Mouse (Mus musculus) erythroblast, adult 5-6 weeks (primary cell): Measurements from ENCODE around the gene Pitx1. TPM values are rescaled to one million over a fixed set of nuclear protein-coding genes. Genes with fewer than 3 reads are reported as not detected.

ENCODE experiments used
- ATAC-seq: replicated peaks from 2 replicates; pipeline ENCODE4 v1.8.0; 2016; ENCODE audit warnings: moderate number of reproducible peaks, mild to moderate bottlenecking, moderate TSS enrichment, inconsistent platforms; ENCODE audit not compliant: poor library complexity, low FRiP score, severe bottlenecking
- total RNA-seq, 2 experiments: library from RNA; stranded (forward) in 1 of 2; stranded (reverse) in 1 of 2; fragments of 150-400 nt in 1 of 2; fragments of 200-764, 138-1000 nt in 1 of 2; gene quantifications; 2 replicates each; pipeline versions ENCODE4 v1.2.3 to v1.2.4; 2015 to 2017; ENCODE audit warnings: low replicate concordance in 2 of 2

The Pitx1 gene
- total RNA-seq, 2 experiments from 2014 or later: 0.58 TPM; not detected in 1

DNA sequence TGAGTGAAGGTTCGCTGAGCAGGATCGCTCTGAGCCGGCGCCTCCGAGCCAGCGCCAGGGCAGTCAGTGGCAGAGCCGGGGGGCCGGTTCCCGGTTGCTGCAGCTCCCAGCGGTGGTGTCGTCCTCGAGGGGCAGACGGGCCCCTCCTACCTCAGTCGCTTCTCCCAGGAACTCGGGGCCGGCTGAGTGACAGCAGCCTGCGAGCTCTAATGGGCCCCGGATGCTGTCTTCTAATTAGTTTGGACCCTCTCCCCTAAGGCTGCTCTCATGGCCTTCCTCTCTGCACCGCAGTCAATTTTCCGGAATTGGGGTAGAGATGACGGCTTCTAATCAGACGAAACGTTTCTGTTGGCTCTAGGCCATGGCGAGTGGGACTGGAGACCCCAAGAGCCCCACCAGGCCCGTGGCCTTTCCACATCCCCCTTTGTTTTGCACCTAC, 4.3 kb downstream of the Pitx1 start:
- ATAC-seq: no peak

DNA sequence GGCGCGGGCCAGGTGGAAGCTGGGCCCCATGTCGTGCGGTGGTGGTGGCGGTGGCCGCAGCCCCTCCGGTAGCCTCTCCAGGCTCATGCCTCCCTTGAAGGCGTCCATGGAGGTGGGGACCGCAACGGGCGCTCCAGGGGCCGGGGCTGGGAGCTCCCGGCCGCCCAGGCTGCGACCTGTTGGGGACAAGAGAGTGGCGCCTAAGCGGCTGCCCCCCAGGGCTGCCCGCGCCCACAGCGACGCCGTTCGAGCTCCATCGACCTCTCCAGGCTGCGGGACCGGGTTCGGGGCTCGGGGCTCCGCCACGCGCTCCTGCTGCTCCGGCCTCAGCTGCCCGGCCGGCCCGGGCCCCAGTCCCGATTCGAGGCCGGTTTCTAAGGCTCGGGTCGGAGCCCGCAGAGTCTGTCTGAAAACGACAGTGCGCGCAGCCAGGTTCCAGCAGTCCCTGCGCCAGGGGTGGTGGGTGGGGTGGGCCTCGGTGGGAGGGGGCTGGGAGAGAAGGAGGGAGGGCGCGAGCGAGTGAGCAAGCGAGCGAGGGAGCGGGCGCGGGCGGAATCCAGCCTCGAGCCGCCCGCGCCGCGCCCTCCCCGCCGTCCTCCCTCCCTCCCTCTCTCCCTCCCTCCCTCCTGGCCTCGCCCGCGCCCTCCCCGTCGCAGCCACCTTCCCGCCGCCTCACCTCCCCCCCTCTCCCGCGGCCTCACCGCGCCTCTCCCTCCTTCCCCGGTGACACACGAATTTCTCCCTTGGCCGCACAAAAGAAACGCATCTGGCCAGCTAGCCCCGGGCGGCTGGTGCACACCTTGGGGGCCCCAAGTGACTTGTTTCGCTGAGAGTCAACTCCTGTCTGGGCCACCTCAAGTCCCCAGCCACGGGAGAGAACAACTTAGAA, 4.9 kb downstream of the Pitx1 start:
- no peak for ATAC-seq

- no peak for ATAC-seq
Measured at GRCm38 (mm10) chr13:55830081-55830832, 5.7 kb downstream of the Pitx1 start.

DNA sequence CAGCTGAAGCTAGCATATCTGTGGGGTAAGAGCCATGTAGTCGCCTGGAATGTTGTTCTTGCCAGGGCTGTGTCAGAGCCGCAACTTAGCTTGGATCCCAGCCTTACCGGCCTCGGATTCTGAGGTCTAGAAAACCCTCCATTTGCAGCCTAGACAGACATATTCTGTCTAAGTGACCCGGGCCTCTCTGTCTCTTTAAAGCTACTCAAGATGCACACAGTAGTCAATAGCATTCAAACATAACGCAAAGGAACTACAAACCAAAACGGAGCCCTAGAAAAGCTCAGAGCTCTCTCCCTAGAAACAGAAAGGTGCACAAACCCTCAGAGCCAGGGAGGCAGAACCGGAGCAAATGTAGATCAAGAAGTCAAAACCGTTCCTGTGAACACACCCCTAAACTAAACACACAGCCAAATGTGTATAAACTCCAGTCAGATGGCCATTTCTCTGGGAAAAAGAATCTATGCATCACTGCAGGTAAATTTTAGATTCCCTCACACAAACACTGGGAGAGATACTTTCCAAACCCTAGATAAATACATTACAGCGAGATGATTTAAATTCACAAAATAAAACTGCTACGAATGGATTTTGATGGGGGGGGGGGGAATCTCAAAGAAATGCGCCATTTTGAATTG, 6.9 kb downstream of the Pitx1 start:
- no peak for ATAC-seq

DNA sequence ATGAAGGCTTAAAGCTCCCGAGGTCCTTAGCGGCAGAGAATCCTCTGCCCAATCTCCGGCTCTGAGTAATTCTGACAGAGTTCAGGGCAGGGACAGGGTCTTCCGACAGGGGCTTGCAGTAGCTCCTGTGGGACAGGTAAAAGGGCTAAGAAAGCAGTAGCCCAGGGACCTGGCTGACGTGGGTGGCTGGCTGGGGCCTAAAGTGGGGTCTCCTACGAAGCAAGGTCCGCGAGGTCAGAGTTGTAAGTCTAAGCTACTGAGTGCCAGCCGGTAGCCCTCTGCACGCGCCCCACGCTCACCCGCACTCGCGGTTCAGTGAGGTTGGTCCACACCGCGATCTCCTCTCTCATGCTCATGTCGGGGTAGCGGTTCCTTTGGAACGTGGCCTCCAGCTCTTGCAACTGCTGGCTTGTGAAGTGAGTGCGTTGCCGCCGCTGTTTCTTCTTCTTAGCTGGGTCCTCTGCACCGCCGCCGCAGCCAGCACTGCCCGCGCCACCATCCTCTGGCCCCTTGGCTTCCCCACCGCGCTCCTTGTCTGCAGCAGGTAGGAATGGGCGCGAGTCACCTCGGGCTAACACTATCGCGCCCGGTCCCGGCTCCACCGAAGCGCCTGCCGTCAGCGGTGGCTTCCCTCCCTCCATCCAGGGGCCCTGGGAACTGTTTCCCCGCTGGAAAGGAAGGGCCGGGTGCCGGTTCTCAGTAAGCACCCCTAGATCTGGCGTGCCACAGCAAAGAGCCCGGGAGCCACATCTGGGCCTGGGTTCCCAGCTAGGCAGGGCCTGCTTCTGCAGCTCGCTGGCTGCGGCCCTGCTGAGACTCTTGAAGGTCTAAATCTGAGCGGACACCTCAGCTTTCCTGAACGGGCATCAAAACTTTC, 7.6 kb downstream of the Pitx1 start:
- no peak for ATAC-seq

- no peak for ATAC-seq
Measured at GRCm38 (mm10) chr13:55827679-55828140, 8.3 kb downstream of the Pitx1 start.

DNA sequence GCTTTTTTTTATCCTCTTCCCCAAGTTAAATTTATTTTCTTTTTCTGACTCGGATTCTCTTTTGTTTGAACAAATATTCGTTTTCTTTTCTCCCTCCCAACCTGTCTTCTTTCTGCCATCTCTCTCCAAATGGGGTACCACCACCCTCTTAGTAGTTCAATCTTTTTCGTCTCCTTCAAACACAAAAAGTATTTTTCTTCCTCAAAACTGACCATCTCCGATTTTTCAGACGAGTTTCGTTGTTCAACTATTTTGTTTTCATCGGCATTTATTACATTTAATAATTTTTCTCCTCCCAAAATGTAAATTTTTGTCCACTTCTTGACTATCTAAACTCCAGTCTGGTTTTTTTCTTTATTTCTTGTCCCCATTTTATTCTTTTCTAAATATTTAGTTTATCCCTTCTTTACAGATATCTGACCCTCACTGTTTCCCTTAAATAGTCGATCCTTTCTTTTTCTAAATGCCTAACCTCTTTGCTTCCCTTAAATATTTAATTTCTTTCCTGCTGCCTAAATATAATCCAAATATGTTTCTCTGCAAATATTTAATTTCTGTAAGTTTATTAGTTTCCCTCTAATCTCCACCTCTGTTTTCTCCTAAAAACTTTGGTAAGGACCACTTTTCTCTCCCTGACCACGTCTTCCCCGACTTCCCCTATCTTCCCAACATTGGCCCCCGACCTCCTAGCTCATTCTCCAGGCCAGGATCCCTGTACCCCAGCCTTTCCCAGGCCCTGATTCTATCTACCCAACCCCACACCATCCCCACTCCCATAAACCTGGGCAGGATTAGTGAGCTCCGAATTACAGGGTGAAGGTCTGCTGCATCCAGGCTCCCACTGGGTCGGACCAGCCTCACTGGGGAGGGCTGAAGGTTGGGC, 9.0 kb downstream of the Pitx1 start:
- ATAC-seq: no peak

GRCm38 (mm10) chr13:55826008-55826671, 9.9 kb downstream of the Pitx1 start:
- ATAC-seq: no peak

GRCm38 (mm10) chr13:55825245-55825681, 10.7 kb downstream of the Pitx1 start:
- ATAC-seq: no peak

DNA sequence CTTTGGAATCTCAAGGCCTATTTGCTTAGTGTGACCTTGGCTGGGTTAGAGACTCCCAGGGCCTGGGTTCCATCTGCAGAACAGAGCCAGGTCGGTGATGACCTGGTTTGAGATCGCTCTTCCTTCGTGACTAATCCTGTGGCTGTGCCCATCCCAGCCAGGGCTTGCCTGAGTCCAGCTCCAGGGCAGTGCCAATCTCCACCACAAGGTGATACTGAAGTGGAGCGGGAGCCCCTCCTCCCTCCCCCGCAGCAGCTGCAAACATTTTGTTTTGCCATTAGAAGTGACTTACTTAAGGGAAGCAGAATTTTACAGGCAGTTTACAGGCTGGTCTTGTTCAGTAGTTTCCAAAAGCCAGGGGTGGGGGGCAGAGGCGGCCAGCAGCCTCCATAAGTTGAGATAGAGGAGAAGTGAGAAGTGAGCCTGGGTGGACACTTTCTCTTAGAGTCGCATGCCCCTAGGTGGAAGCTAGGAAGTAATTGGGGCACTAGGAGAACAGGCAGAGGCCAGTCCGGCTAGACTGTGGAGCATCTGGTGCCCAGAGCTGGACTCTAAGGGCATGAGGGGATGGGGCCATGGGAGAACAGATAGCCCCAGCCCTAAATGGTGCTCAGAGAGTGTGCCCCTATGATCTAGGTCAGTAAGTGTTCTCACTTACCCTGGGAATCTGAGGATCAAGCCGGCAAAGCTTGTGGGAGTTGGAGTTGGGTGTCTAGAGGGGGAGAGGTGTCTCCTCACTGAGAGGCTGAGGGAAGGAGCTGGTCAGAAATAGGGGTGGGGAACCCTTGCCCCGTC, 11.6 kb downstream of the Pitx1 start:
- ATAC-seq: no peak

DNA sequence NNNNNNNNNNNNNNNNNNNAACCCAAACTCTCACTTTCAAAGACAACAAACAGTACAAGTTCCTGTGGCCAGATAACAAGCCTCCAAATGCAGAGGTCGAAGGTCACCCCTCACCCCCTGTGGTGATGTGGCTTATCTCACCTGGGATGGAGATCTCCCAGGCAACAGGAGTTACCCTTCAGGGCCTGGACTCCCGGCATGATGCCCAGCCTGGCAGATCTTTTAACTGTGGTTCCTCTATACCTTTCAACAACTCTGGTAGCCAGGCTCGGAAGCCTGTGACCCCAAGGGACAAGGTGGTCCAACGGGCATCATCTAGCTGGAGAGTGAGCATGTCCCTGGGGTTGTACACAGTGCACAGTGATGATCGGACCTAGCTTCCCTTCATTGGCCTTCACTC, 13.5 kb downstream of the Pitx1 start:
- ATAC-seq: no peak

DNA sequence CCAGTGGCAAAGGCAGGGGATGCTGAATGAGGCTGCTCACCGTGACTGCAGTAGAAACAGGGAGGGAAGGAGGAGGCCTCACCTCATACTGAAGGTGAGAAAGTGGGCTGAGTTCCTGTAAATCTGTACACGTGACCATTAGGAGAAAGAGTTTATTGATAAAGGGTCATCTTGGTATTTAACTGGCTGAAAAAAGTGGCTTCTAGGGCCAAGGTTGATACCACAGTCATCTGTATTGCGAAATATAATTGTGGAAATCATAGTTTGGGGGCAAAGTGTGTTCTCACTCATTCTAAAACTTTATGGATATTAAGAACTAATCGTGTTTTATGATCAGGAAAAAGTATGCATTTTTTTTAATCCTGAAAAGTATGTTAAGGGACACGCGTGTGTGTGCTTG, 21.2 kb downstream of the Pitx1 start:
- ATAC-seq: no peak

- ATAC-seq: no peak
Measured at GRCm38 (mm10) chr13:55813490-55814016, 22.4 kb downstream of the Pitx1 start.

GRCm38 (mm10) chr13:55810947-55811346, 25.0 kb downstream of the Pitx1 start:
- no peak for ATAC-seq

- no peak for ATAC-seq
Measured at GRCm38 (mm10) chr13:55809707-55810106, 26.3 kb downstream of the Pitx1 start.

DNA sequence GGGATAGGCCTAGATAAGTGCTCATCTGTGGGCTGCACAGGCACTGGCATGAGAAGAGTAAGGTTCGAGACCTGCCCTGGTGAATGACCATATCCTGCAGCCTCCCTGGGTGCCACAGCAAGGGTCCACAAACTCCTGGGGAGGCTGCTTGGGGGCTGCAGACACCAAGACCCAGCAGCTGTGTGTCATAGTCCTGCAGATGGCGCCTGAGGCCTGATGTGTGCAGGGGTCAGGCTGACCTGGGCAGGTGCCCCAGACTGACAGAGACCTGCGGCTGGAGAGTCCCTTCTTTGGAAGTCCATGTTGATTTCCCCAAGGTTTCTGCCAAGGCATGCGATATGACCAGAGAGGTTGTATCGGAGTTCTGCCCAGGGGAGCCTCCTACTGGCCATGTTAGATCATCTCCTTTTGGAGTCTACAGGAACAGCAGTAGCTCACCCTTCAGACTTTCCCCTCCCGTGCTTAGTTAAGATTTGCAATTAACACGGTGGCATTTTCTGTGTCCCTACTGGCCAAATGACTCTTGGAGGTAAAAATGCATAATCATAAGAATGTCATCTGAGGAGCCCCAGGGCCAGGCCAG, 26.9 kb downstream of the Pitx1 start:
- no peak for ATAC-seq

DNA sequence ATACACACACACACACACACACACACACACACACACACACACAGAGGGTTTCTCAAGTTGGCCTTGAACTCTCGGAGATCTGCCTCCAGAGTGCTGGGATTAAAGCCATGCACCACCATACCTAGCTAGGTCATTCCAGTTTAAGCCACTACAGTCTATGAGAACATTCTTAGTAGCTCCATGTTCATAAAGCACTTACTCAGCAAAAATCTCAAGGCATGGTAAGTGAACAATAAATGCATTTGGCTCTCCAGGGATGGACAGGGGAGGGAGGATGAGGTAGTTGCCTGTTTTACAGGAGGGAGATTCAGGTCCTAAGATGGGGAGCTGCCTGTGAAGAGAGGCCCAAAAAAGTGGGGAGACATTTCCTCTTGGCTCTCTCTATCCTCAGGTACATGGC, 32.0 kb downstream of the Pitx1 start:
- ATAC-seq: no peak
